Mouse (Mus musculus) megakaryocyte, embryonic 14.5 days (primary cell): ENCODE results near the gene Brap.

ENCODE experiments used
- FLI1 ChIP-seq: IDR thresholded peaks from 2 replicates; pipeline ENCODE4 v1.6.1; 2012; ENCODE audit warnings: low read length, inconsistent platforms, mixed read lengths
- GATA1 ChIP-seq: IDR thresholded peaks from 3 replicates; pipeline ENCODE4 v1.6.1; 2012; ENCODE audit warnings: mixed read lengths, low read length, inconsistent platforms, borderline replicate concordance

GRCm38 (mm10) chr5:121682250-121682649 lies 21.9 kb downstream of the Brap start:
- TF ChIP-seq GATA1, result no peak
- no peak for TF ChIP-seq FLI1
